Mouse (Mus musculus) embryonic facial prominence, embryonic 12.5 days (tissue): ENCODE measurements at regions not wholly inside any gene's neighbourhood (a gene's known extent, or its start where the extent isn't known, plus 50 kb on each side); places are given as distances from the start of the nearest gene placed in this dataset.

Source experiments
- ATAC-seq: fragments of 200-750 bp; cut with Nextera tagmentation; 2 replicates; pipeline ENCODE4 v1.8.0; 2017; ENCODE audit not compliant: insufficient number of reproducible peaks, insufficient read depth, low FRiP score, low TSS enrichment
- H3K27ac ChIP-seq: fragments of 300-500 bp; sonication (generic); 2 replicates; pipeline ENCODE4 v1.5.1; 2016; ENCODE audit warnings: mild to moderate bottlenecking
- H3K27me3 ChIP-seq: fragments of 300-500 bp; sonication (generic); 2 replicates; pipeline ENCODE4 v1.6.1; 2016; ENCODE audit warnings: mild to moderate bottlenecking, moderate library complexity
- H3K36me3 ChIP-seq: fragments of 300-500 bp; sonication (generic); 2 replicates; pipeline ENCODE4 v1.6.1; 2016; ENCODE audit warnings: mild to moderate bottlenecking
- H3K4me1 ChIP-seq: fragments of 300-500 bp; sonication (generic); 2 replicates; pipeline ENCODE4 v1.6.1; 2016
- H3K4me2 ChIP-seq: fragments of 300-500 bp; sonication (generic); replicated peaks from 2 replicates; pipeline ENCODE4 v1.6.1; 2016; ENCODE audit warnings: mild to moderate bottlenecking, moderate library complexity
- H3K4me3 ChIP-seq: fragments of 300-500 bp; sonication (generic); 2 replicates; pipeline ENCODE4 v1.5.1; 2016; ENCODE audit warnings: mild to moderate bottlenecking
- H3K9ac ChIP-seq: fragments of 300-500 bp; sonication (generic); 2 replicates; pipeline ENCODE4 v1.6.1; 2016; ENCODE audit warnings: mild to moderate bottlenecking, moderate library complexity
- H3K9me3 ChIP-seq: fragments of 300-500 bp; sonication (generic); 2 replicates; pipeline ENCODE4 v1.6.1; 2016; ENCODE audit warnings: mild to moderate bottlenecking, moderate library complexity
- WGBS: fragments of 180-500 bp; shearing (Covaris S2); methylation state at CpG from one replicate; pipeline ENCODE4 v1.1.7; 2016; 5-methylcytosine and 5-hydroxymethylcytosine counted together

DNA sequence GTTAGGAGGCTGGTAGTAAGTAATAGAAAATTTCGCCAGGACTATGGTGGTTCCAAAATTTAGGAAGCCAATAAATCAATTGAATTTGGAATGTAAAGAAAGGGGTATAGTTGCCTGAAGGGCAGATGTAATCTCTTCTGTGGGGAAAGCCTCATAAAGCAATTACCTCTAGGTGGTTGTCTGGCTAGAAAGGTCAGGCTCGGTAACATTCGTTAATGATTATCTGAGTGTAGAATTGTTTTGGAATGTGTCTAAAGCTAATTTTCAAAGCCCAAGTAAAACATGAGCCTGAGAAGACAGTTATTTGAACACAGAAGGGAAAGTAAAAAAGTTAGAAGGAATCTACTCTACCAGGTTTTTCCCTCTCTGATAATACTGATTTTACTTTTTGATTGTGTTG lies 121.4 kb upstream of the Kitl start:
- Histone ChIP-seq H3K9ac (no peak overlapping the region), H3K27me3 (no peaks in the 10 kb centered on the region), H3K9me3 (no peaks in the 10 kb centered on the region), H3K4me1 (no peaks in the 10 kb centered on the region), H3K27ac (no peak overlapping the region), H3K4me3 (no peak overlapping the region), H3K4me2 (no peak overlapping the region), H3K36me3 (no peaks in the 10 kb centered on the region)
- 17% methylated on average over 3 of the region's 3 CpGs for WGBS
- ATAC-seq, result no peak

DNA sequence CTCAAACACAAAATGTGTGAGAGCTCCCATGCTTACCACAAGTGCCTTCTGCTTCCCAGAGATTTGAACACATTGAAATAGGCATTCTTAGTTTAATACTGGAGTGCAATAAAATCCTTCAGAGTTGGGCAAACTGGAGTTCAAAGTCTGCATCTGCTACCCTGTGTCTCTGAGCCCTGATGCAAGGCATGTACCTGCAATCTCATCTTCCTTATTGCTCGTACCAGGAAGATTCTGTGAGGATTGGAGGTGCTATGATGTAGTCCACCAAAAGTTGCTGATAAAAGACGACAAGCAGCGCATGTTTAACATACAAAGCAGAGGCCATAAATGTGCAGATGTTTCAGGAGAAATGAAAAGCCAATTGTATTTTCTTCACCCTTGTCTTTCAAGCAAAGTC lies 123.5 kb upstream of the Kitl start:
- no peaks in the 10 kb centered on the region for H3K4me1 ChIP-seq
- 79% methylated on average over 3 of the region's 3 CpGs for WGBS
- H3K4me3 ChIP-seq, result no peak overlapping the region
- H3K9me3 ChIP-seq, result no peaks in the 10 kb centered on the region
- H3K27me3 ChIP-seq, result no peaks in the 10 kb centered on the region
- ATAC-seq, result no peak
- no peak overlapping the region for H3K27ac ChIP-seq
- no peak overlapping the region for H3K4me2 ChIP-seq
- H3K9ac ChIP-seq, result no peak overlapping the region
- no peaks in the 10 kb centered on the region for H3K36me3 ChIP-seq

DNA sequence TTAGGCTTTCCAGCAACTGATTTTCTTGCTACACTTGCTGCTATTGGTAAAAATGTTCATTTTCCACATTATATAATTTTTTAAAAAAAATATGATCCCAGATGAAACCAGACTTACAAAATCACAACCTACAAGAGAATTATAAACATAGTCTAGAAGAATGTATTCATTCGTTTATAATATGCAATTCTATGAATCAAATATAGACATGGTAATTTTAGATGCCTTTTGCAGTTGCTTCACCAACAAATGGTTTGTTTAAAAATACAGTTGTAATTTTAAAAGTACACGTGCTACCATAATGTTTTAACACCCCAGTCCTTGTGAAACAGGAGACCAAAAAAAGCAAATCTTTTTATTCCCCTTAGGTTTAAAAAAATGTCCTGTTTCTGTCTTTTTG lies 122.4 kb upstream of the Csl start:
- ATAC-seq, result no peak
- Histone ChIP-seq H3K27ac (no peak overlapping the region), H3K4me1 (no peaks in the 10 kb centered on the region), H3K4me2 (no peak overlapping the region), H3K4me3 (no peak overlapping the region), H3K9me3 (no peaks in the 10 kb centered on the region), H3K27me3 (no peaks in the 10 kb centered on the region), H3K9ac (no peak overlapping the region), H3K36me3 (no peaks in the 10 kb centered on the region)
- WGBS, result 79% methylated on average over 2 of the region's 2 CpGs

DNA sequence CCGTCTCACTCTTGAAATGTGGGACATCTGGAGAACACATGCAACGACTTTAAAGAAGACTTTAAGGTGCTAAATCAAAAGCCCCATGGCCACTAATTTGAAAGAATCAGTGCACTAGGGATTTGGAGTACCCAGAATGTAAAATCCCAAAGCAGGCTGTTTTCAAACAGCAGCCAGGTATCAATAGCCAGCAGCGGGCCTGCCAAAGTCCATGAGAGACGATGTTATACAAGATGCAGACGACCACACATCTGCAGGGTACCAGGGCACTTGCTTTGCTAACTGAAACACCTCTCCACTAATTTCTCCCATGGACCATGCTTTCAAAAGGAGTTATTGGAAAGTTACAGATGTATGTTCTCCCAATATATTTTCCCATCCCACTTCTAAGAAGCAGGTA lies 119.9 kb upstream of the Csl start:
- no peak for ATAC-seq
- Histone ChIP-seq H3K27me3 (no peaks in the 10 kb centered on the region), H3K4me1 (no peaks in the 10 kb centered on the region), H3K9ac (no peak overlapping the region), H3K9me3 (no peaks in the 10 kb centered on the region), H3K27ac (no peak overlapping the region), H3K4me3 (no peak overlapping the region), H3K36me3 (no peaks in the 10 kb centered on the region), H3K4me2 (no peak overlapping the region)
- 48% methylated on average over 5 of the region's 5 CpGs for WGBS

DNA sequence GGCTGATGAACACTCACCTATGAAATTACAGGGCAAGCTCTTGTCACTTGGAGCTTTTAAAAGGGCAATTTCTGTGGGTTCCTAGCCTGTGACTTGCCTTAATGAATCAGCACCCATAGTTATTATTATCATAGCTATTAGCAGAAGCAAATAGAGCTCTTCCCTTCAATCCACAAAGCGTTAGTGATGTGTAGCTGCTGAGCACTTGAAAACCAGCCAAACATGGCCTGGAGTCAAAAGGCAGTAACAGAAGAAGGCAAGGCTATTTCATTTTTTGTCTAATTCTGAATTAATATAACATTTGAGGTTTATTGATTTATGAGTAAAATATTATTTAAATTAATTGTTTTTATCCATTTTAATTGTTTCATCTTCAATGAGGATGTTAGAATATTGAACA lies 105.3 kb upstream of the Csl start:
- no peaks in the 10 kb centered on the region for H3K27me3 ChIP-seq
- H3K27ac ChIP-seq, result no peak overlapping the region
- no peak overlapping the region for H3K9ac ChIP-seq
- H3K4me2 ChIP-seq, result no peak overlapping the region
- no peak for ATAC-seq
- no peak overlapping the region for H3K4me3 ChIP-seq
- H3K36me3 ChIP-seq, result no peaks in the 10 kb centered on the region
- H3K9me3 ChIP-seq, result no peaks in the 10 kb centered on the region
- WGBS, result 86% methylated on average over 1 of the region's 1 CpGs
- H3K4me1 ChIP-seq, result no peaks in the 10 kb centered on the region

DNA sequence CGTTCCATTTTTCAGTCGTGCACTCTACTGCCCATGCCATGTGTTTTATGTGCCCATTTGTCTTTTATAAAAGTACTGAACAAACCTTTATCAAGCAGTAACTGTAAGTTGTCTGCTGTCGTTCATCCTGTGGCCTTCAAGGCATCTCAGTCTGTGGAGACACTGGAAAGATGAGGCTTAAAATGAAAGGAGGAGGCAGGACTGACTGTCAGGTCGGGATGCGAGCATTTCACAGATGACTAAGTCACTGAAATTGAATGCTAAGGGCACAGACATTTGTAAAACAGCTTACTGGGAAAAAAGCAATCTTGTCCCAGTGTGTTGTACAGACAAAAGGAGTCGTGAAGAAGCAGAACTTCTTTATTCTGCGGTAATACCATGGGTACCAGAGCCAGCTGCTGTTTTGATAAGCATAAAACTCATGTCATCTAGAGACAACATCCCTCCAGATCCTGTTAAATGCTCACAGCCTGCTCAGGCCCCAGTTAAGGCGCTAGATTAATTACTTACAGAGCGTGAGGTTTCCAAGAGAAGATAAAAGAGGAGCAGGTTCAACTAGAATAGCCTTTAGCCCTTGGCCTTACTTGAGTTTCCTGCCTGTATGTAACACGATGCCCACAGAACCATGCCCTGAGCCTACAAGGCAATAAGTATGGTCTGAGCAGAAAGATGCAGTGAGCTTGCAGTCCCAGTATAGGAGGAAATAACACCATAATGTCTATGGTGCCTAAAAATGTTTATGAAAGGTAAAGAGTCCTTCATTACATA lies 101.0 kb upstream of the Csl start:
- no peaks in the 10 kb centered on the region for H3K36me3 ChIP-seq
- H3K4me1 ChIP-seq, result 0 out of 2 replicates have a peak, but pooled peaks cover 5% of the 10 kb centered on the region
- no peaks in the 10 kb centered on the region for H3K27me3 ChIP-seq
- 39% methylated on average over 10 of the region's 10 CpGs for WGBS
- no peaks in the 10 kb centered on the region for H3K9me3 ChIP-seq
- no peak overlapping the region for H3K4me2 ChIP-seq
- no peak for ATAC-seq
- no peak overlapping the region for H3K4me3 ChIP-seq
- H3K9ac ChIP-seq, result no peak overlapping the region
- H3K27ac ChIP-seq, result no peak overlapping the region

DNA sequence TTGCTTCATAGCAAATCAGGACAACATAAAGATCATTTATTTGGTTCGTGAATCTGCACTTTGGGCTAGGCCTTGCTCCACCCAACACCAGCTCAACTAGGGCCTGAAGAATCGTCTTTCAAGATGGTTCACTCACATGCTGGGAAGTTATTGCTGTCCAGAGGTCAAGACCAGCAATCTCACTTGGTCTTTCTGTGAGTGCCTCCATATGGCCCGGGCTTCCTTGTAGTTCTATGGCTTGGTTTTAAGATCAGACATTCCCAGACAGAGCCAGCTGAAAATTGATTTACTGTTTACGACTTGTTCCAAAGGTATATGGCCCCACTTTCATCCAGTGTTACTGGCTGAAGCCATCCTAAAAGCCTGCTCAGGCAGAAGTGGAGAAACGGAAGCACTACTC lies 84.7 kb upstream of the Csl start:
- ATAC-seq, result no peak
- 83% methylated on average over 5 of the region's 5 CpGs for WGBS
- no peak overlapping the region for H3K27ac ChIP-seq

DNA sequence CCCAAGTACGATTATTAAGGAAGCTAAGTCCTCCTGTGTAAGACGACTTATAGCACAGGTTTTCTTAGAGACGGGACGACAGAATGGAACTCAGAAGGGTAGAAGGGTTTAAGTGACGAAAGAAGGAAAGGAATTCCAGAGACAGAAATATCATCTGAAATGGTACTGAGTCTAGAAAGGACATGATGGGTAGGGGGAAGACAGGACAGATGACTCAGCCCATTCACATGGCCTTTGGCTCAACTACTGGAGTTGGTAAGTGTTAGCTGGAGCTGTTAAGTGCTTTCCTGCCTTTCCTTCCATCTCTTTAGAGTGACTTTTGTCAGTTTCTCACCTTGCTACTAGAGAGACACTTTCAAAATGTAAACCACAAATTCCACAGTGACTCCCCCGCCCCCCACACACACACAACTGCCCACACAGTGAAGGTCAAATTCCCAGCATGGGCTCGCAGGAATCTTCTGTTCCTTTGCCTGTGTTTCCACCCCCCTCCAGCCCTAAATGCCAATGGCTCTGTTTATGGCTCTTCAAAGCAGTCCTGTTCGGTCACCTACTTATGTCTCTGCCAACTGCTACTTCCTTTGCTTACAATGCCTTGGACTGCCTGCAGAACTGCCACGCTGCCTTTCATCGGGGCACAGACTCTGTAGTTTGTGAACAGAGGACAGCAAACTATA lies 81.8 kb upstream of the Csl start:
- H3K4me3 ChIP-seq, result no peak overlapping the region
- no peaks in the 10 kb centered on the region for H3K36me3 ChIP-seq
- no peak for ATAC-seq
- H3K27ac ChIP-seq, result no peak overlapping the region
- peaks cover 4% of the 10 kb centered on the region; the same call in 1 of the 2 replicates for H3K4me1 ChIP-seq
- H3K27me3 ChIP-seq, result no peaks in the 10 kb centered on the region
- H3K4me2 ChIP-seq, result no peak overlapping the region
- H3K9ac ChIP-seq, result no peak overlapping the region
- 77% methylated on average over 10 of the region's 10 CpGs for WGBS
- H3K9me3 ChIP-seq, result no peaks in the 10 kb centered on the region

More for the DNA sequence above, 84.7 kb upstream of the Csl start:
- H3K9ac ChIP-seq, result no peak overlapping the region
- H3K9me3 ChIP-seq, result no peaks in the 10 kb centered on the region
- no peak overlapping the region for H3K4me2 ChIP-seq
- H3K4me1 ChIP-seq, result peaks cover 4% of the 10 kb centered on the region; the same call in 1 of the 2 replicates
- no peaks in the 10 kb centered on the region for H3K27me3 ChIP-seq
- no peaks in the 10 kb centered on the region for H3K36me3 ChIP-seq
- no peak overlapping the region for H3K4me3 ChIP-seq

DNA sequence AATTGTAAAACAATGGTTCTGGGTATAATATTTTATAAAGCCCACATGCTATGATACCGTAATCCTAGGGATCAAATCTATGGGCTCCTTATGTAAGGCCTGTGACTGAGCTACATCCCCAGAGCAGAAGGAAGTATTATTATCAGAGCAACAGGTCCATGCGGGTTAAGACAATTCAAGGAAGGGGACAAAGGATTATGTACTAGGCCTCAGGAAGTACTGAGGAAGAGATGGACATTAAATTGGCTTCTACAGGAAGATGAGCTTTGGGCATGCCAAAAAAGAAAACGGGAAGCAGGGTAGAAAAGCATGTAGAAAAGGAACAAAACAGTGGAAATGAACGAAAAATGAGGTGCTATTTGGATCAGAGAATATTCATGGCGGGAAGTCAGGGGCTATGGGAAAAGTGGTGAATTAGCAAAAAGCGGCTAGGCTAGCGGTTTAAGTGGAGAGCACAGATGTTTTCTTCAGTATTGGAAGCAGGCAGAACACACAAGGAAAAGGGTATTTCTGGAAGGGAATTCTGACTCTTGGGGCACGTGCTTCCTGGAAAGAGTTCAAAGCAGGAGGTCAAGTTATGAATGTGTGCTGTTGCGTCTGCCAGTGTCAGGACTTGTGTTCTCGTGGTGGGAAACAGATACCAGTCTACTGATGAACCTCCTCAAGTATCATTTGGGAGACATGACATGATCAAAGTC lies 80.9 kb upstream of the Csl start:
- Histone ChIP-seq H3K27me3 (no peaks in the 10 kb centered on the region), H3K4me2 (no peak overlapping the region), H3K36me3 (no peaks in the 10 kb centered on the region), H3K4me3 (no peak overlapping the region), H3K9ac (no peak overlapping the region), H3K9me3 (no peaks in the 10 kb centered on the region), H3K27ac (no peak overlapping the region), H3K4me1 (peaks cover 4% of the 10 kb centered on the region; the same call in 1 of the 2 replicates)
- no peak for ATAC-seq
- WGBS, result 73% methylated on average over 10 of the region's 10 CpGs

DNA sequence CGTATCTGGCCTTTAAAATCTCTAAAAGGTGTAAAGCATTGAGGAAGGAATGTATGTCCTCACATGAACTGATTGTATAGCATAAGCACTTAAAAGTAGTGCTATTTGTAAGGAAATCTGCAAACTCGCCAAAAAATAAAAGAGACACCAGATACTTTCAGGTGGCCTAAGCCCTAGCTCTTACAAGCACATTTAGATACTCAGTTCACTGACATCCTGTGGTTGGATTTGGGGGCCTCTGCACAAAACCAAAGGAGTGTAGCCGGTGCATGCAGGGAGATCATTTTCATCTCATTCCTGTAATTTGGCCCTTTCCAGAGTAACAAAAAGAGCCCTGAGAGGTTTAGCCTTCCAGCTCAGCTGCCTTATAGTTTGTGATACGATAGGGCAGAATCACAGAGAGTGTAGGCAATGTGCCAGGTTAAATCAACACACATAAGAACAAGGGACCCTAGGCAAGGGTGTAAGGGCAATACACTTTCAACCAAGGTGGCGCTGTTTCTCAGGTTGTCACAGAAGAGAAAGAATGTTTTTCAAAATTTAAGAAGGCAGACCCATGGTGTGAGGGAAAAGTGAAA lies 77.5 kb upstream of the Csl start:
- Histone ChIP-seq H3K27ac (no peak overlapping the region), H3K4me2 (no peak overlapping the region), H3K27me3 (no peaks in the 10 kb centered on the region), H3K4me1 (peaks cover 4% of the 10 kb centered on the region; the same call in 1 of the 2 replicates), H3K4me3 (no peak overlapping the region), H3K9me3 (no peaks in the 10 kb centered on the region), H3K9ac (no peak overlapping the region), H3K36me3 (no peaks in the 10 kb centered on the region)
- ATAC-seq, result peak; percentile 84; the same call in 1 of the 2 replicates
- WGBS, result 53% methylated on average over 5 of the region's 5 CpGs

DNA sequence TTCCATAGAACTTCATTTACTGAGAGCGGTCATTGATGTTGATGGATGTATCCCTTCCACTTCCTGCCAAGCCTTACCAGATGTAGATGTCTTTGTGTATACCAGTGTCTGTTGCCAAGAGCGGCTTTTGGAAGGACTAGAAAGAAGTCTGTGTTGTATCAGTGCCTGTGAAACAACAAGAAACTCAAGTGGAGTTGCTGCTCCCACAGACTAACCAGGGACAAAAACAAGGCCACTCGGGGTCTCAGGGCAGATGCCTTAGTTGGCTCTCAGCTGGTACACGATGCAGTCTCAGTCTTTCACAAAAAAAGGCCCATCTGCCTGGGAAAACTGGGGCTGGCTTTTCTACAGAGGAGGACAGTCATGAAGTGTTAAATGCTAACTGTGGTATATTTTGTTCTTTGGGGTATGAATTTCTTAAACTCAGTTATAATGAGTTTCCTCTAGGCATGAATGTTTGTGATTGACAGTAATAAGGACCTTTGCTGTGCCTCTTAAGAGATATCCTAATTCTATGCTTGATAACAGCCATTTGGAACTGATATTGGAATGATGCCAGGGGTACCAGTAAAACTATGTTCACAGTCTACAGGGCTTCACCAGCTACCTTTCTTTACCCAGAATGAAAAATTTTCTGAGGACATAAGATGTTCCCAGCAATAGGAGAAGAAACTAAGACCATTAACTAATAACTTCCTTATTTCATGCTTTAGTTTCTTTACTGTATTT lies 75.6 kb upstream of the Csl start:
- ATAC-seq, result no peak
- Histone ChIP-seq H3K27me3 (no peaks in the 10 kb centered on the region), H3K4me3 (no peak overlapping the region), H3K9ac (no peak overlapping the region), H3K27ac (no peak overlapping the region), H3K4me1 (no peaks in the 10 kb centered on the region), H3K36me3 (no peaks in the 10 kb centered on the region), H3K9me3 (no peaks in the 10 kb centered on the region), H3K4me2 (no peak overlapping the region)
- WGBS, result 81% methylated on average over 4 of the region's 4 CpGs
